Mouse (Mus musculus): ENCODE data around the gene G6pdx. TPM values are rescaled to one million over a fixed set of nuclear protein-coding genes. Genes with fewer than 3 reads are reported as not detected.

Gene G6pdx
- polyA plus RNA-seq, 1 experiment, result 2.2 TPM

GRCm38 (mm10) chrX:74413377-74413776 is 15.6 kb downstream of the G6pdx start:
- peaks cover 60% of the 10 kb centered on the region for H3K36me3 ChIP-seq (ENCODE audit: control insufficient read depth)
- TF ChIP-seq GATA1 (IDR thresholded peaks at IDR 0.05; ENCODE audit: low read length) (no peak), TAL1 (IDR thresholded peaks at IDR 0.05; ENCODE audit: low read length) (no peak)
- no peaks in the 10 kb centered on the region for H3K9me3 ChIP-seq (ENCODE audit: control insufficient read depth, low read length)
- no peaks in the 10 kb centered on the region for H3K27me3 ChIP-seq (ENCODE audit: control insufficient read depth)
- no peaks in the 10 kb centered on the region for H3K4me1 ChIP-seq (ENCODE audit: control insufficient read depth)
- no peak overlapping the region for H3K4me3 ChIP-seq (replicated peaks)

DNA sequence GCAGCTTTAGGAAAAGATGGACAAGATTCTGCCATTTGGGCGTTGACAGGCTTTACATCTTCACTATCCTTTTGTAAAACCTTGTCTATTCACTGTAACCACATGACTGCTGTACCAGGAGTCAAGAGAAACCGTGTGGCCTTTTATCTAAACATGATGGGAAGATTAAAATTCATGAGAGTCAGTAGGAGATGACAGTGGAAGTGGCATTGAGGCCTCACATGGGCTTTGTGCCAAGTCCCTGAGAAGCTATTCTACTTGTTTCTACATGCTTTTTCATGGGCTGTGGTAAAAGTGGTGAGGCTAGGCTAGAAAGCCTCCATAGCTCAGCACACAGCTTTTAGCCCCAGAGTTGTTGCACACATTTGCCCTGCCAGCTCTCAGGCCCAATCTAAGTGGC is 20.7 kb downstream of the G6pdx start:
- Histone ChIP-seq H3K4me1 (ENCODE audit: control insufficient read depth) (no peaks in the 10 kb centered on the region), H3K36me3 (ENCODE audit: control insufficient read depth) (peaks cover 43% of the 10 kb centered on the region), H3K27me3 (ENCODE audit: control insufficient read depth) (no peaks in the 10 kb centered on the region), H3K9me3 (ENCODE audit: control insufficient read depth, low read length) (no peaks in the 10 kb centered on the region), H3K4me3 (replicated peaks) (no peak overlapping the region)
- TF ChIP-seq TAL1 (IDR thresholded peaks at IDR 0.05; ENCODE audit: low read length) (no peak), GATA1 (IDR thresholded peaks at IDR 0.05; ENCODE audit: low read length) (no peak)

GRCm38 (mm10) chrX:74400136-74400535 is 28.9 kb downstream of the G6pdx start:
- Histone ChIP-seq H3K36me3 (ENCODE audit: control insufficient read depth) (no peaks in the 10 kb centered on the region), H3K9me3 (ENCODE audit: control insufficient read depth, low read length) (peaks cover 8% of the 10 kb centered on the region)
- TF ChIP-seq GATA1 (IDR thresholded peaks at IDR 0.05; ENCODE audit: low read length), result no peak
- TF ChIP-seq TAL1 (IDR thresholded peaks at IDR 0.05; ENCODE audit: low read length), result no peak

DNA sequence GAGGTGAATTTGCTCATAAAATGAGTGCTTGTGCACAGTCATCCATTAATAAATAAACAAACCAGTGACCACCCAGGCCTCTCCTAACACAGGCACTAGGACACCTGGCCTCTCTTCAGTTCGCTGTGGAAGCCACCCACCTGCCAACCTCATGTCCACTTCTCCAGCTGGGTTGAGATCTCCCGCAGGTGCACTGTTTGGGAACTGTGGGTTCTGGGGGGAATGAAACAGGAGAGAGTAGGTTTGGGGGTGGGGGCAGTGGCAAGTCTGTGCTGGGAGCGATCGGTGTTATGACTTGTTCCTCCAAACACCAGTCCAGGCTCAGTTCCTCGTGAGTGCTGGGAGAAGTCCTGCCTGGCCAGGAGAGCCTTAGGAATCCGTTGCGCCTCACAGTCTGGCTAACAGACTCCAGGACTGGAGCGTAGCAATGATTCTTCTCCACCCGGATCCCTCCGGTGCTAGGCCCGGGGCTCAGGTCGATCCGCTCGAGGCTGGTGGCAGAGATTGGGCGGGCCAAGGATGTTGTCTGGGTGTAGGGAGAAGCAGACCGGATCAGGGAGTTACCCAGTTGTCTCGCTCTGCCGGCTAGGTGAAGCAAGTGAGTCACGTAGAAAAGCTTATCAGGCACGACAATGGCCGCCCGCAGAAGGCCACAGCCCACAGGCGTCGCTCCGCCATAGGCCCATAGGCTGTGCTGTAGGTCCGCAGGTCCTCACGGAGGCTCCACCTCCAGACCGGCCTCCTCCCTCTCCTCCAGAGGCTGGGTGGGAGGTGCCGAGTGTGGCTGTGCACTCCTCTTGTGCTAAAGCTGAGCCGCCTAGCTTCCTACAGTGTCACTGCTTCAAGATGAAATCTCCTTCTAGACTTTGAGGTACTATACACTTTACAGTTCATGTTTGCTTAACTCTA is 36.2 kb downstream of the G6pdx start, which contains the start of the genes Fam3a and Ikbkg:
TSS of gene Fam3a (minus strand) at position 738 of the 909 bp plus-strand sequence.
TSS of gene Ikbkg (plus strand) at position 756 of the 909 bp plus-strand sequence.
- Histone ChIP-seq H3K9me3 (ENCODE audit: control insufficient read depth, low read length) (peaks cover 8% of the 10 kb centered on the region), H3K4me3 (replicated peaks) (peak within 1 kb of the TSS; percentile 79), H3K27me3 (ENCODE audit: control insufficient read depth) (no peaks in the 10 kb centered on the region; the same call in 1 of the 2 replicates), H3K36me3 (ENCODE audit: control insufficient read depth) (peaks cover 3% of the 10 kb centered on the region), H3K4me1 (ENCODE audit: control insufficient read depth) (peaks cover 35% of the 10 kb centered on the region)
- peak; percentile 49; the same call in 1 of the 2 replicates for TF ChIP-seq GATA1 (IDR thresholded peaks at IDR 0.05; ENCODE audit: low read length)
- TF ChIP-seq TAL1 (IDR thresholded peaks at IDR 0.05; ENCODE audit: low read length), result no peak

More at GRCm38 (mm10) chrX:74400136-74400535, 28.9 kb downstream of the G6pdx start:
- H3K27me3 ChIP-seq (ENCODE audit: control insufficient read depth), result no peaks in the 10 kb centered on the region; the same call in 1 of the 2 replicates
- no peaks in the 10 kb centered on the region for H3K4me1 ChIP-seq (ENCODE audit: control insufficient read depth)
- no peak overlapping the region for H3K4me3 ChIP-seq (replicated peaks)

DNA sequence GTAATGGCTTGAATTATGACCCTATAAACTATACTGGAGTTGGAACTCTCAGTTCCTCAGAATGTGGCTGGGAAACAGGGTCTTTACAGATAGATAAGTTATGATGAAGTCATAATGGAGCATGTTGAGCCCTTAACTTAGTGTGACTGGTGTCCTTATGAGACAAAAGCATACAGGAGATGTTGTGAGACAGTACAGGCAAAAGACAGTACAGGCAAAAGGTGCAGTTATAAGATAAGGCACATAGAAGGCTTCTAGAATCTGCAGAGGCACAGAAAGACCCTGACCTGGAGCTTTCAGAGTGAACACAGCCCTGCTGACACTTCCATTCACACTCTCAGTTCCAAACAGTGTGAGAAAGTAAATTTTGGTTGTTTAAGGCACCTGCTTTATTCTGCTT is 40.8 kb downstream of the G6pdx start:
- H3K36me3 ChIP-seq (ENCODE audit: control insufficient read depth), result peaks cover 27% of the 10 kb centered on the region
- H3K4me1 ChIP-seq (ENCODE audit: control insufficient read depth), result peaks cover 60% of the 10 kb centered on the region
- no peaks in the 10 kb centered on the region; the same call in 1 of the 2 replicates for H3K27me3 ChIP-seq (ENCODE audit: control insufficient read depth)
- H3K9me3 ChIP-seq (ENCODE audit: control insufficient read depth, low read length), result no peaks in the 10 kb centered on the region
- no peak overlapping the region for H3K4me3 ChIP-seq (replicated peaks)
- TF ChIP-seq TAL1 (IDR thresholded peaks at IDR 0.05; ENCODE audit: low read length), result no peak
- TF ChIP-seq GATA1 (IDR thresholded peaks at IDR 0.05; ENCODE audit: low read length), result no peak

GRCm38 (mm10) chrX:74384451-74384850 is 44.5 kb downstream of the G6pdx start:
- Histone ChIP-seq H3K36me3 (ENCODE audit: control insufficient read depth) (peaks cover 25% of the 10 kb centered on the region), H3K27me3 (ENCODE audit: control insufficient read depth) (no peaks in the 10 kb centered on the region), H3K9me3 (ENCODE audit: control insufficient read depth, low read length) (no peaks in the 10 kb centered on the region), H3K4me3 (replicated peaks) (no peak overlapping the region), H3K4me1 (ENCODE audit: control insufficient read depth) (peaks cover 42% of the 10 kb centered on the region)
- TF ChIP-seq GATA1 (IDR thresholded peaks at IDR 0.05; ENCODE audit: low read length) (no peak), TAL1 (IDR thresholded peaks at IDR 0.05; ENCODE audit: low read length) (peak; percentile 38; the same call in 2 of the 3 replicates)

DNA sequence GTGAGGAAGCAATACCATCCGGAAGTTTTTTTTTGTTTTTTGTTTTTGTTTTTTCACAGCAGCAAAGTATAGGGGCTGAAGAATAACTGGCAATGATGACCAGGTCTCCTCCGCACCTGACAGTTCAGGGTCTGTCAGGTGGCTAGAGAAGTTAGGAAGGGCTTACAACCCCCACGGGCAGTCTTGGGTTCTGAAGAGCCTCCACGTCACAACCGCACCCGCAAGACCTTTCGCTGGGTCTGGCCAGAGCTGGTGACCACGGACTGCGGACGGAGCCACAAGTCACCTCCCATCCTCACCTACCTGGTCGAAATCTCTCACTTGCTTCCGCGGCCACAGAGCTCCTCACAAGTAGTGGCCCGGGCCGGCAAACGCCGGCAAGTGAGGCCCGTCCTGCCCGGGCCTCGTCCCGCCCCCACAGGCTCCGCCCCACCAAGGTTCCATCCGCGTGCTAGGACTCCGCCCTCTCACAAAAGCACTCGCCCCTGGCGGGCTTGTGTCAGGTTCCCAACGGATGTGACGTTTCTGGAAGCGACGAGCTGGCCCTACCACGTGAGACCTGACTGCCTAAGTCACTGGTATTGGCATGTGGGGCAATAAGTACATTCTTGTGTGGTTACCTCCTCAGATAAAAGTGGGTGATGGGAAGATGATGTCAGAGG is 56.0 kb downstream of the G6pdx start, which contains the start of the genes Ubl4a and Slc10a3:
TSS of gene Ubl4a (minus strand) at position 331 of the 662 bp plus-strand sequence.
TSS of gene Slc10a3 (minus strand) at position 462 of the 662 bp plus-strand sequence.
- Histone ChIP-seq H3K36me3 (ENCODE audit: control insufficient read depth) (peaks cover 13% of the 10 kb centered on the region), H3K27me3 (ENCODE audit: control insufficient read depth) (no peaks in the 10 kb centered on the region; the same call in 1 of the 2 replicates), H3K4me1 (ENCODE audit: control insufficient read depth) (peaks cover 35% of the 10 kb centered on the region), H3K9me3 (ENCODE audit: control insufficient read depth, low read length) (peaks cover 4% of the 10 kb centered on the region; the same call in 1 of the 2 replicates), H3K4me3 (replicated peaks) (peak within 1 kb of the TSS; percentile 71)
- TF ChIP-seq TAL1 (IDR thresholded peaks at IDR 0.05; ENCODE audit: low read length), result no peak
- no peak for TF ChIP-seq GATA1 (IDR thresholded peaks at IDR 0.05; ENCODE audit: low read length)

- H3K27me3 ChIP-seq (ENCODE audit: control insufficient read depth), result no peaks in the 10 kb centered on the region; the same call in 1 of the 2 replicates
- TF ChIP-seq TAL1 (IDR thresholded peaks at IDR 0.05; ENCODE audit: low read length), result no peak
- TF ChIP-seq GATA1 (IDR thresholded peaks at IDR 0.05; ENCODE audit: low read length), result no peak
- peaks cover 52% of the 10 kb centered on the region for H3K4me1 ChIP-seq (ENCODE audit: control insufficient read depth)
- H3K4me3 ChIP-seq (replicated peaks), result peak overlapping the region; percentile 83
- peaks cover 33% of the 10 kb centered on the region for H3K36me3 ChIP-seq (ENCODE audit: control insufficient read depth)
- peaks cover 4% of the 10 kb centered on the region; the same call in 1 of the 2 replicates for H3K9me3 ChIP-seq (ENCODE audit: control insufficient read depth, low read length)
Observed at GRCm38 (mm10) chrX:74368209-74368909, 60.6 kb downstream of the G6pdx start.

Data from erythroblast, embryonic 14.5 days (primary cell).